Mouse (Mus musculus) E14TG2a.4 (cell line): ENCODE measurements around the gene Fam71b.

Source experiments
- CTCF ChIP-seq: conservative IDR thresholded peaks from 2 replicates; pipeline ENCODE4 v1.5.1; 2014; ENCODE audit warnings: low read length
- NANOG ChIP-seq: IDR thresholded peaks from 2 replicates; pipeline ENCODE4 v1.6.1; 2014; ENCODE audit warnings: borderline replicate concordance, low read length, mixed read lengths
- POU5F1 ChIP-seq: IDR thresholded peaks from 2 replicates; pipeline ENCODE4 v1.6.1; 2014; ENCODE audit warnings: low read length, borderline replicate concordance

GRCm38 (mm10) chr11:46371250-46371649 is 25.1 kb upstream of the Fam71b start:
- TF ChIP-seq CTCF: no peak
- no peak for TF ChIP-seq NANOG
- TF ChIP-seq POU5F1: no peak
